Mouse (Mus musculus) forebrain, postnatal 0 days (tissue): ENCODE data around the gene Ttc16. TPM values are rescaled to one million over a fixed set of nuclear protein-coding genes. Genes with fewer than 3 reads are reported as not detected.

Experiments used
- ATAC-seq: fragments of 200-750 bp; cut with Nextera tagmentation; 2 replicates; pipeline ENCODE4 v1.8.0; 2017; ENCODE audit warnings: mild to moderate bottlenecking, moderate library complexity
- DNase-seq: peaks from one replicate; pipeline ENCODE4 v3.0.0-alpha.2; 2015
- H3K27ac ChIP-seq: fragments of 300-500 bp; sonication (generic); 2 replicates; pipeline ENCODE4 v1.5.1; 2014; ENCODE audit warnings: low read depth, mild to moderate bottlenecking, antibody characterized with exemption, low read length, moderate library complexity, mixed read lengths
- H3K27me3 ChIP-seq: fragments of 300-500 bp; sonication (generic); 2 replicates; pipeline ENCODE4 v1.6.1; 2014; ENCODE audit warnings: mild to moderate bottlenecking, low read length, mixed read lengths; ENCODE audit not compliant: insufficient read depth
- H3K36me3 ChIP-seq: fragments of 300-500 bp; sonication (generic); 2 replicates; pipeline ENCODE4 v1.6.1; 2014; ENCODE audit warnings: mild to moderate bottlenecking, moderate library complexity; ENCODE audit not compliant: insufficient read depth
- H3K4me1 ChIP-seq: fragments of 300-500 bp; sonication (generic); 2 replicates; pipeline ENCODE4 v1.6.1; 2014; ENCODE audit warnings: antibody characterized with exemption; ENCODE audit not compliant: insufficient read depth
- H3K4me2 ChIP-seq: fragments of 300-500 bp; sonication (generic); 2 replicates; pipeline ENCODE4 v1.6.1; 2014; ENCODE audit warnings: low read depth, mild to moderate bottlenecking, moderate library complexity
- H3K4me3 ChIP-seq: fragments of 300-500 bp; sonication (generic); 2 replicates; pipeline ENCODE4 v1.5.1; 2014; ENCODE audit warnings: low read depth, low read length, mixed read lengths
- H3K9ac ChIP-seq: fragments of 300-500 bp; sonication (generic); 2 replicates; pipeline ENCODE4 v1.6.1; 2014; ENCODE audit warnings: mild to moderate bottlenecking
- H3K9me3 ChIP-seq: fragments of 300-500 bp; sonication (generic); 2 replicates; pipeline ENCODE4 v1.6.1; 2016; ENCODE audit warnings: low read length
- CTCF ChIP-seq: sonication (generic); IDR thresholded peaks from 2 replicates; pipeline ENCODE4 v1.5.1; 2016; ENCODE audit warnings: antibody characterized with exemption, control low read depth, low read depth
- WGBS: fragments of 180-500 bp; shearing (Covaris S2); extraction: QIAGEN DNeasy Blood & Tissue Kit; methylation state at CpG from one replicate; pipeline ENCODE4 v1.1.7; 2014; 5-methylcytosine and 5-hydroxymethylcytosine counted together
- polyA plus RNA-seq: library from polyadenylated mRNA; unstranded; fragments of >200 nt; fragmentation: Nextera tagmentation; extraction: Ambion mirVana; gene quantifications from 2 replicates; pipeline ENCODE4 v1.2.1, GENCODE M21; 2015
- total RNA-seq: library from RNA; depleted of rRNA; stranded (reverse); fragments of >200 nt; gene quantifications from 2 replicates; pipeline ENCODE4 v1.2.3, GENCODE M21; 2014

The Ttc16 gene
- total and polyA plus RNA-seq, 2 experiments from 2014 or later = 1.00 to 1.2 TPM

DNA sequence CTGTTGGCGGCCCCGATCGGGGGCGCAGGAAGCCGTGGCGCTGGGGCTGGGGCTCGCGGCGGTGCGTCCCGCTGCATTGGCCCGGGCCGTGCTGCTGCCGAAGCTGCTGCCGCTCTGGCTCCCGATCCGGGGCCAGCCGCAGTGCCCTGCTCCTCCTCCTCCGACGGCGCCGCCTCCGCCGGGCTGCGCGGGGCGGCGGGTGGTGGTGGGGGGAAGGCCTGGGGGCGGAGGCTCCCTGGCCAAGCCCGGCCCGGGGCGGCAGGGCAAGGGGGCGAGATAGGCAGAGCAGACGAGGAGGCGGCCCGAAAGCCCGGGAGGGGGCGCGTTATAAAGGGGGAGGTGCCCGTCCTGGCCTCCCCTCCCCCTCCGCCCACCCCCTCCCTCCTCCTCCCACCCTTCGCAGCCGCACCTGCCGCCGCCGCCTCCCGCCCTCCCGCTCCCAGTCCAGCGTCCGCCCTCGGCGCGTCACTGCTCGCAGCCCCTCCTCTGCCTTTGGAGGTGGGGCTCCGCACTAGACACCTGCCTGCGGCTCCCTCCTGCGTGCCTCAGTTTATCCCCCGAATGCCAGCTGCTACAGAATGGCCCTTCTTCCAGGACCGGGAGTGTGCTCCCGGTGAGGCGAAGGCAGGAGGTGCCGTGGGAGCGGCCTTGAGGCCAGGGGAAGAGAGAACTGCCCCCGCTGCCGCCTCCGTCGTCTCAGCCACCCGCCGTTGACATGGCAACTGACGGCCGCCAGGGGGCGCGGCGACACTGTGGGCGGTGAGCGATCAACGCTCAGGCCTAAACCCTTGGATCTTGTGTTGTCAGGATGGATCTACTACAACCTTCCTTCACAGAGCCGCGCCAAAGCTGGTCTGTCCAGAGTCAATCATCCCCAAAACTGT is 62.3 kb downstream of the Ttc16 start, which contains the start of gene Cdk9:
Gene Cdk9, minus strand, starts transcription at position 143 of the 884 bp plus-strand sequence.
- Histone ChIP-seq H3K4me3 (peak within 1 kb of the TSS; percentile 81), H3K36me3 (peaks cover 20% of the 10 kb centered on the region), H3K27ac (peak within 1 kb of the TSS; percentile 100), H3K4me1 (peaks cover 3% of the 10 kb centered on the region), H3K4me2 (peak within 1 kb of the TSS; percentile 94), H3K27me3 (no peaks in the 10 kb centered on the region), H3K9ac (peak within 1 kb of the TSS; percentile 86), H3K9me3 (no peaks in the 10 kb centered on the region)
- ATAC-seq (peak; percentile 91), DNase-seq (peak; percentile 96)
- TF ChIP-seq CTCF = peak; percentile 100
- 1% methylated on average over 33 of the region's 79 CpGs for WGBS

DNA sequence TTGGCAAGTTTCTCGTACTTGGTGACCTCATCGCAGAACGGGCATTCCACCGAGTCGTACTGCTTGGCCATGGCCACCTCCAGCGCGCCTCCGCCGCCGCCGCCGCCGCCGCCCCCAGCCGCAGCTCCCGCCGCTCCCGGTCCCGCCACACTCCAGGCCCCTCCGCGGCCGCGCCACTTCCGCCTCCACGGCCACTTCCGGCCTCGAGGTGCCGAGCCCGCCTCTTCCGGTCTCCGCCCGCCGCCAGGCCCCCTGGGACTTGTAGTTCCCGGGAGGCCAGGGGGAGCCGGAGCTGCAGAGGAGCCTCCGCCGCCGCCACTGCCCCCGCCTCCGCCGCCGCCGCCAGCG is 62.9 kb downstream of the Ttc16 start:
- no peak for TF ChIP-seq CTCF
- ATAC-seq (peak; percentile 89), DNase-seq (peak; percentile 95)
- under 1% methylated on average over 20 of the region's 44 CpGs for WGBS
- peak overlapping the region; percentile 86 for H3K9ac ChIP-seq
- peak overlapping the region; percentile 81 for H3K4me3 ChIP-seq
- H3K4me2 ChIP-seq = peak overlapping the region; percentile 94
- peak overlapping the region; percentile 100 for H3K27ac ChIP-seq
- no peaks in the 10 kb centered on the region for H3K9me3 ChIP-seq
- H3K36me3 ChIP-seq = peaks cover 26% of the 10 kb centered on the region
- H3K4me1 ChIP-seq = peaks cover 3% of the 10 kb centered on the region
- no peaks in the 10 kb centered on the region for H3K27me3 ChIP-seq

DNA sequence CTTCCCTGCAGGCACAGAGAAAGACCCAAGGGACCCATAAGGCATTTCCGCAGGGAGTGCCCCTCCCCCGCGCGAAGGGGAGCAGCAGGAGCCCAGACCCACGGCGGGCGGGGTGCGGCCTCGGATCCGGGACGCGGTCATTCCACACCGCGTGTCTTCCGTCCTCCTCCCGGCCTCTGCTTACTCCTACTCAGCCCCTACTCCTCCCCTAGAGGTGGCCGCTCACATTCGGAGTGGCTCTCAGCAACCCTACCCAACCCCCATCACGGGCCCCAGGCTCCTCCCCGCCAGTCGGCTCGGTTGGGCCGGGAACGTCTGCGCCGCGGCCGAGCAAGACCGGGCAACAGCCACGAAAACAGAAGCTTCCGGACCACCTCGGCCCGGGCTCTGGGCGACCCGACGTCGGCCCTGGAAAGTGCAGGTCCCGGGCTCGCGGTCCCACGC is 63.3 kb downstream of the Ttc16 start:
- WGBS = 4% methylated on average over 41 of the region's 41 CpGs
- H3K4me1 ChIP-seq = peaks cover 3% of the 10 kb centered on the region
- H3K4me2 ChIP-seq = peak overlapping the region; percentile 94
- H3K36me3 ChIP-seq = peaks cover 28% of the 10 kb centered on the region
- no peak for TF ChIP-seq CTCF
- DNase-seq = peak; percentile 12
- H3K27me3 ChIP-seq = no peaks in the 10 kb centered on the region
- no peaks in the 10 kb centered on the region for H3K9me3 ChIP-seq
- H3K4me3 ChIP-seq = peak overlapping the region; percentile 81
- H3K9ac ChIP-seq = peak overlapping the region; percentile 86
- ATAC-seq = no peak
- H3K27ac ChIP-seq = peak overlapping the region; percentile 100

DNA sequence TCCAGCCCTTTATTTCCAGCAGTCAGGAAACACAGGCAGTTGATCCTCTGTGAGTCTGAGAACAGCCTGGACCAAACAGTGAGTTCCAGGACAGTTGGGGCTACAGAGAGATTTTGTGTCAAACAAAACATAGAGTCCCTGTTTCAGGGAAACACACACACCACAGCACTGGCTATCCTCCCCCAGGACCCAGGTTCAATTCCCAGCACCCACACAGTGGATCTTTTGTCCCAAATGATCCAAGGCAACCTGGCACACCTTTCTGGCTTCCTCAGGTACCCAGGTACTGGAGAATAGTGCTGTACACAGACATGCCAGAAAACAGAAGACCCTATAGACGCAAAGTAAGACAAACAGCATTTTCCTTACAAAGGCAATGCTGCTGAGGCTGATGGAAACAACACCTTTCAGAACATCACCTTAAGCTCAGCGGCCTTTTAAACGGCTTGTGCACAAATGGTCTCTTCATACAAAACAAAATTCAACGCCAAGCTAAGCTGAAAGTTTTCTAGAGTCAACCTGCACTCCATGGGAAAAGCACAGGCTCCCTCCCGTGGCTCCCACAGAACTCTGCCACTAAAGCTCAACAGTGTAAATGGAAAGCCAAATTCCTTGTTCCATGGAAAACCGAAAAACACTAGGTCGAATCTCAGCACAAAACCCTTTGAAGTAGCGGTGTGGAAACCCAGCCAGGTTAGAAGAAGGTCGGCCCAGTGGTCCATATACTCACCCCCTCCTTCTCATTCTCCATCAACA is 64.0 kb downstream of the Ttc16 start:
- peak overlapping the region; percentile 94 for H3K4me2 ChIP-seq
- no peak for DNase-seq
- no peaks in the 10 kb centered on the region for H3K27me3 ChIP-seq
- H3K27ac ChIP-seq = 0 out of 2 replicates have a peak overlapping the region, but pooled peaks have one; percentile 100
- peaks cover 3% of the 10 kb centered on the region for H3K4me1 ChIP-seq
- 26% methylated on average over 9 of the region's 9 CpGs for WGBS
- H3K9ac ChIP-seq = peak overlapping the region; percentile 86
- peaks cover 35% of the 10 kb centered on the region for H3K36me3 ChIP-seq
- TF ChIP-seq CTCF = peak; percentile 11; the same call in 1 of the 2 replicates
- ATAC-seq = no peak
- H3K9me3 ChIP-seq = no peaks in the 10 kb centered on the region
- peak overlapping the region; percentile 81 for H3K4me3 ChIP-seq

DNA sequence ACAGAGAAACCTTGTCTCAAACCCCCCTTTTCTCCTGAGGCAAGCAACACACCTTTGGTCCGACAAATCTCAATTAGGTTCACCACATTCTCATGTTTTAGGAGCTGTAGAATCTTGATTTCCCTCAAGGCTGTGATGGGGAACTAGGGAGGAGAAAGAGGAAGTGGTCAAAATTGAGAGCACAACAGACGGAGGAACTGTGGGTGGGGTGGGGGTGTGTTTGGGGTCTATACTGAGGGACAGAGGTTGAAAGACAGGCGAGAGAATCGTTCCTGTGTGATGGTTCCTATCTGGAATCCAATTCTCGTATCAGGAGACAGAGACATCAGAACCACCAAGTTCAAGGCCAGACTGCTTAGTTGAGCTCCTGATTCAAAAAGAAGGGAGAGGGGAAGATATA is 65.0 kb downstream of the Ttc16 start:
- no peak for TF ChIP-seq CTCF
- no peaks in the 10 kb centered on the region for H3K9me3 ChIP-seq
- DNase-seq (no peak), ATAC-seq (no peak)
- H3K4me3 ChIP-seq = no peak overlapping the region
- peaks cover 3% of the 10 kb centered on the region for H3K4me1 ChIP-seq
- no peak overlapping the region for H3K4me2 ChIP-seq
- H3K27ac ChIP-seq = no peak overlapping the region
- H3K9ac ChIP-seq = no peak overlapping the region
- no peaks in the 10 kb centered on the region for H3K27me3 ChIP-seq
- H3K36me3 ChIP-seq = peaks cover 44% of the 10 kb centered on the region
- WGBS = 91% methylated on average over 5 of the region's 5 CpGs

DNA sequence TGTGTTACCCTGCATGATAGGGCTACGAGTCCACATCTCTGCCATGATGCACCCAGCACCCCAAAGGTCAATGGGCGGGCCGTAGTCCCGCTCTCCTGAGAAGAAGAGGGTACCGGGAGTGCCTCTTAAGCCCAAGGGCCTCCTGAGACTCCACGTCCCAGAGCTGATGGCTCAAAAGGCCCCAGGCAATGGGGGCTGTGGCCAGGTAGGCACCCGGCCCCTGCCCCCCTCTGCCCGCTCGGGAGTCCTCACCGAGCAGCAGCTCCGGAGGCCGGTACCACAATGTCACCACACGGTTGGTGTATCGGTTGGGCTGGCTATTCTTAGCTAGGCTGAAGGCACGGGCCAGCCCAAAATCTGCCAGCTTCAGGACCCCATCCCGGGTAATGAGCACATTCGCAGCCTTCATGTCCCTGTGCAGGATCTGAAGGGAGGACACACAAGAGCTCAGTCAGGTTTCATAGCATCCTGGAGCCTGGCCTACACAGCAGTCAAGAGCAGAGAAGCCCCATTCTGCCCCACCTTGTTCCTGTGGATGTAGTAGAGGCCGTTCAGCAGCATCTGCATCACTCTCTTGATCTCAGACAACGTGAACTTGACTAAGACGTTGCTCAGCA is 65.8 kb downstream of the Ttc16 start:
- peaks cover 52% of the 10 kb centered on the region for H3K36me3 ChIP-seq
- H3K9me3 ChIP-seq = no peaks in the 10 kb centered on the region
- DNase-seq = no peak
- no peaks in the 10 kb centered on the region for H3K27me3 ChIP-seq
- no peak overlapping the region for H3K27ac ChIP-seq
- WGBS = 93% methylated on average over 20 of the region's 20 CpGs
- ATAC-seq = no peak
- peaks cover 3% of the 10 kb centered on the region for H3K4me1 ChIP-seq
- H3K4me3 ChIP-seq = no peak overlapping the region
- TF ChIP-seq CTCF = no peak
- H3K4me2 ChIP-seq = no peak overlapping the region
- H3K9ac ChIP-seq = no peak overlapping the region
